Mouse (Mus musculus) thymus, adult 2 months (tissue): Measurements from ENCODE around the gene Mgp. TPM values are rescaled to one million over a fixed set of nuclear protein-coding genes. Genes with fewer than 3 reads are reported as not detected.
A peak's percentile ranks its signal among the peaks of the same experiment; 100 is the strongest.

ENCODE experiments used
- DNase-seq: peaks from one replicate; pipeline ENCODE4 v3.0.0; 2021
- H3K27ac ChIP-seq: fragments of 200-500 bp; 2 replicates; pipeline ENCODE4 v1.5.1; 2012; ENCODE audit warnings: low read length, control low read depth; ENCODE audit not compliant: control insufficient read depth, insufficient read depth
- H3K27me3 ChIP-seq: fragments of 200-500 bp; 2 replicates; pipeline ENCODE4 v1.6.1; 2012; ENCODE audit warnings: mild to moderate bottlenecking, low read length, moderate library complexity, mixed read lengths; ENCODE audit not compliant: control insufficient read depth, insufficient read depth
- H3K36me3 ChIP-seq: fragments of 200-500 bp; 2 replicates; pipeline ENCODE4 v1.6.1; 2012; ENCODE audit warnings: mild to moderate bottlenecking, low read length, moderate library complexity; ENCODE audit not compliant: control insufficient read depth, insufficient read depth
- H3K4me1 ChIP-seq: fragments of 200-500 bp; replicated peaks from 2 replicates; pipeline ENCODE4 v1.6.1; 2012; ENCODE audit warnings: low read length; ENCODE audit not compliant: control insufficient read depth, insufficient read depth
- H3K4me3 ChIP-seq: fragments of 200-500 bp; 2 replicates; pipeline ENCODE4 v1.5.1; 2012; ENCODE audit warnings: mild to moderate bottlenecking, low read length, control low read depth, moderate library complexity; ENCODE audit not compliant: control insufficient read depth, insufficient read depth
- CTCF ChIP-seq: fragments of 200-500 bp; IDR thresholded peaks from 2 replicates; pipeline ENCODE4 v1.5.1; 2012; ENCODE audit warnings: mild to moderate bottlenecking, control low read depth, low read length, moderate library complexity, borderline replicate concordance; ENCODE audit not compliant: control insufficient read depth, poor library complexity, insufficient read depth; ENCODE audit errors: extremely low read depth
- POLR2A ChIP-seq: fragments of 200-500 bp; IDR thresholded peaks from 2 replicates; pipeline ENCODE4 v1.6.1; 2012; ENCODE audit warnings: mild to moderate bottlenecking, low read length, control low read depth, moderate library complexity; ENCODE audit not compliant: control insufficient read depth, poor library complexity, insufficient read depth; ENCODE audit errors: extremely low read depth
- WGBS: fragments of 180-500 bp; shearing (Covaris S2); methylation state at CpG from one replicate; pipeline ENCODE4 v1.1.7; 2018; 5-methylcytosine and 5-hydroxymethylcytosine counted together
- polyA plus RNA-seq: library from polyadenylated mRNA; depleted of rRNA; stranded (reverse); fragments of >200 nt; gene quantifications from 2 replicates; pipeline ENCODE4 v1.2.3, GENCODE M21; 2012; rRNA removed

The Mgp gene
- 173 and 274 TPM in 2 replicates for polyA plus RNA-seq

- DNase-seq = no peak
- no peak within 1 kb of the TSS for H3K27ac ChIP-seq
- no peak within 1 kb of the TSS for H3K4me3 ChIP-seq
- no peaks in the 10 kb centered on the region for H3K27me3 ChIP-seq
- no peak for TF ChIP-seq POLR2A
- TF ChIP-seq CTCF = no peak
- 80% methylated on average over 9 of the region's 9 CpGs for WGBS
- H3K36me3 ChIP-seq = no peaks in the 10 kb centered on the region
- peaks cover 3% of the 10 kb centered on the region; the same call in 1 of the 2 replicates for H3K4me1 ChIP-seq
Observed at GRCm38 (mm10) chr6:136875670-136876069, at the start of gene Mgp. Mgp (minus strand) TSS chr6:136875823.

DNA sequence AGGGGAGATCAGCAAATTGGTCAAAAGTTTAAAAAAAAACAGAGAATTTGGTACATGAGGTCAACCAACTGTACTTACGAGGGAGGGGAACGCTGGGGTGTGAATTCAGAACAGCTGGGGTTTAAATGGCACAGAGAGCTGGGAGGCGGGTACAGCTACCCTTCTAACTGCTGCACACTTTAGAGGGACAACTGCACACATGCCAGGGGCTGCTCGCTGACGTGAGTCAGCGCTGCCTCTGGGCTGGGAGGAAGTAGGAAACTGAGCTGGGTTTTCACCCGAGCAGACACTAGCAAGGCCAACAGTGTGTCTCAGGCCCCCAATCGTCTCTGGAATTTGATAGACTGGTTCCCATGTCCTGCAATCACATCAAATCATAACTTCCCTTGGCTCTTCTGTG lies 49.4 kb upstream of the Mgp start:
- peak; percentile 46 for DNase-seq
- 62% methylated on average over 8 of the region's 8 CpGs for WGBS
- TF ChIP-seq POLR2A (no peak), CTCF (no peak)
- Histone ChIP-seq H3K27ac (no peak overlapping the region), H3K27me3 (no peaks in the 10 kb centered on the region), H3K4me3 (no peak overlapping the region), H3K4me1 (peaks cover 2% of the 10 kb centered on the region; the same call in 1 of the 2 replicates), H3K36me3 (peaks cover 72% of the 10 kb centered on the region)

DNA sequence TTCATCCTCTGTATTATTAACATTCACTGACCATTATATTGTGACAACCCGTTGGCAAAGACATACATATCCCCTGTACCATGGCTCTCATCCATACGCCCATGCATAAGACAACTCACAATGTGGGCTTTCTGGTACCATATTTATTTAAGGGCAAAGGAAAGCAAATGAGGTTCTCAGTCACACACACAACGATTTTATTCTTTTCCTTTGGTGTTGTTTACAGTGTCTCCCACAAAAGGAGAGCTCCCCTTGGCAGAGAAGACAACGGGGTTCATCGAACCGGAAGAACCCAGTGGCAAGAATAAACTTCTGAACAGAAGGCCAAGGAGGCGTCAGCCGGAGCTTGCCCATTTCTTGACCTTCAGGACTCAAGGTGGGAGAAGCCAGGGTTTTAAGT lies 47.9 kb upstream of the Mgp start, which contains the start of gene Pde6h:
Gene Pde6h (plus strand): TSS at position 301 of the 400 bp plus-strand sequence.
- DNase-seq = no peak
- TF ChIP-seq POLR2A = no peak
- no peak for TF ChIP-seq CTCF
- Histone ChIP-seq H3K4me1 (peaks cover 2% of the 10 kb centered on the region; the same call in 1 of the 2 replicates), H3K4me3 (no peak within 1 kb of the TSS), H3K27ac (no peak within 1 kb of the TSS), H3K27me3 (no peaks in the 10 kb centered on the region), H3K36me3 (peaks cover 60% of the 10 kb centered on the region)
- 97% methylated on average over 8 of the region's 8 CpGs for WGBS

GRCm38 (mm10) chr6:136922871-136923270 lies 47.2 kb upstream of the Mgp start:
- TF ChIP-seq CTCF (no peak), POLR2A (no peak)
- DNase-seq = no peak
- 92% methylated on average over 7 of the region's 7 CpGs for WGBS
- Histone ChIP-seq H3K4me3 (no peak overlapping the region), H3K36me3 (peaks cover 53% of the 10 kb centered on the region), H3K27ac (no peak overlapping the region), H3K4me1 (peaks cover 2% of the 10 kb centered on the region; the same call in 1 of the 2 replicates), H3K27me3 (no peaks in the 10 kb centered on the region)

- Histone ChIP-seq H3K4me1 (peaks cover 2% of the 10 kb centered on the region; the same call in 1 of the 2 replicates), H3K27me3 (no peaks in the 10 kb centered on the region), H3K36me3 (peaks cover 46% of the 10 kb centered on the region), H3K4me3 (no peak within 1 kb of the TSS), H3K27ac (peak within 1 kb of the TSS; percentile 12; the same call in 1 of the 2 replicates)
- 68% methylated on average over 5 of the region's 5 CpGs for WGBS
- no peak for TF ChIP-seq POLR2A
- TF ChIP-seq CTCF = no peak
- DNase-seq = no peak
Observed at GRCm38 (mm10) chr6:136922080-136922479, 46.5 kb upstream of the Mgp start, which contains the start of gene Erp27. Erp27 (minus strand) TSS chr6:136922180.

DNA sequence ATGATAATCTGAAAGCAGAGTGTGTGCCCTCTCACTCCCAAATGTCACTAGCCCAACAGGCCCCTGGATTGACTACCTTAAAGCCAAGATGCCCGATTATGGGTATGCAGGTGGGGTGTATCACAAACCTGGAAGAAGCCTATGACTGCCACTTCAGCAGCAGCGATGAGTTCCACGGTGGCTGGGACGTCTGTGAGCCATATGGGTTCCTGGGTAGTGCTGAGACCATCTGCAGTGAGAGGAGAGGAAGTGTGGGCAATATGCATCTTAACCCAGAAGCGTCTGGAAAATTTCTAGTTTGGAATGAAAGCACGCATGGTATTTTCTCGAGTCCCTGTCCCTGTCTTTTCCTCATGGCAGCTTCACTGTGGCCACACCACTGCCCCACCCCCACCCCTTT lies 46.0 kb upstream of the Mgp start:
- Histone ChIP-seq H3K36me3 (peaks cover 41% of the 10 kb centered on the region), H3K4me3 (no peak overlapping the region), H3K4me1 (peaks cover 2% of the 10 kb centered on the region; the same call in 1 of the 2 replicates), H3K27ac (peak overlapping the region; percentile 12; the same call in 1 of the 2 replicates), H3K27me3 (no peaks in the 10 kb centered on the region)
- WGBS = 32% methylated on average over 7 of the region's 7 CpGs
- DNase-seq = no peak
- TF ChIP-seq POLR2A (no peak), CTCF (no peak)
